Mouse (Mus musculus) stomach, embryonic 14.5 days (tissue): ENCODE data around the gene Pkd1l2. TPM values are rescaled to one million over a fixed set of nuclear protein-coding genes. Genes with fewer than 3 reads are reported as not detected.
A peak's percentile ranks its signal among the peaks of the same experiment; 100 is the strongest.

ENCODE experiments used
- ATAC-seq: fragments of 200-750 bp; cut with Nextera tagmentation; 2 replicates; pipeline ENCODE4 v1.8.0; 2017; ENCODE audit warnings: low read depth, moderate TSS enrichment; ENCODE audit not compliant: insufficient number of reproducible peaks, insufficient read depth, low FRiP score
- H3K27ac ChIP-seq: fragments of 300-500 bp; sonication (generic); 2 replicates; pipeline ENCODE4 v1.5.1; 2014; ENCODE audit warnings: mild to moderate bottlenecking, low read length, moderate library complexity, mixed read lengths
- H3K27me3 ChIP-seq: fragments of 300-500 bp; sonication (generic); 2 replicates; pipeline ENCODE4 v1.6.1; 2014; ENCODE audit warnings: low read length, control low read depth, mixed read lengths; ENCODE audit not compliant: control insufficient read depth, insufficient read depth
- H3K36me3 ChIP-seq: fragments of 300-500 bp; sonication (generic); 2 replicates; pipeline ENCODE4 v1.6.1; 2014; ENCODE audit warnings: mild to moderate bottlenecking, control low read depth, low read length, moderate library complexity, mixed read lengths; ENCODE audit not compliant: control insufficient read depth, insufficient read depth
- H3K4me1 ChIP-seq: fragments of 300-500 bp; sonication (generic); 2 replicates; pipeline ENCODE4 v1.6.1; 2014; ENCODE audit warnings: low read length, control low read depth, mixed read lengths; ENCODE audit not compliant: control insufficient read depth, insufficient read depth
- H3K4me2 ChIP-seq: fragments of 300-500 bp; sonication (generic); replicated peaks from 2 replicates; pipeline ENCODE4 v1.6.1; 2014; ENCODE audit warnings: low read depth, low read length, control low read depth
- H3K4me3 ChIP-seq: fragments of 300-500 bp; sonication (generic); 2 replicates; pipeline ENCODE4 v1.5.1; 2014; ENCODE audit warnings: low read depth, low read length, control low read depth
- H3K9ac ChIP-seq: fragments of 300-500 bp; sonication (generic); replicated peaks from 2 replicates; pipeline ENCODE4 v1.6.1; 2014; ENCODE audit warnings: low read depth, mild to moderate bottlenecking, control low read depth, low read length, moderate library complexity, mixed read lengths
- H3K9me3 ChIP-seq: fragments of 300-500 bp; sonication (generic); 2 replicates; pipeline ENCODE4 v1.6.1; 2016; ENCODE audit warnings: low read depth, low read length, control low read depth; ENCODE audit not compliant: control insufficient read depth
- WGBS: fragments of 180-500 bp; shearing (Covaris S2); extraction: QIAGEN DNeasy Blood & Tissue Kit; methylation state at CpG from one replicate; pipeline ENCODE4 v1.1.7; 2014; 5-methylcytosine and 5-hydroxymethylcytosine counted together
- polyA plus RNA-seq: library from polyadenylated mRNA; unstranded; fragments of >200 nt; fragmentation: Nextera tagmentation; extraction: Ambion mirVana; gene quantifications from 2 replicates; pipeline ENCODE4 v1.2.1, GENCODE M21; 2014

Gene Pkd1l2
- polyA plus RNA-seq, 1 experiment from 2014 or later, result not detected

- H3K4me2 ChIP-seq, result no peak overlapping the region
- H3K4me1 ChIP-seq, result no peaks in the 10 kb centered on the region
- no peaks in the 10 kb centered on the region for H3K36me3 ChIP-seq
- ATAC-seq, result no peak
- WGBS, result 75% methylated on average over 6 of the region's 6 CpGs
- H3K4me3 ChIP-seq, result no peak overlapping the region
- no peak overlapping the region for H3K9ac ChIP-seq
- H3K27me3 ChIP-seq, result no peaks in the 10 kb centered on the region
- no peak overlapping the region for H3K27ac ChIP-seq
- H3K9me3 ChIP-seq, result no peaks in the 10 kb centered on the region
Measured at GRCm38 (mm10) chr8:116969531-116969930, 112.7 kb downstream of the Pkd1l2 start.

GRCm38 (mm10) chr8:116954415-116954814, 127.8 kb downstream of the Pkd1l2 start:
- Histone ChIP-seq H3K27me3 (no peaks in the 10 kb centered on the region), H3K9me3 (no peaks in the 10 kb centered on the region), H3K27ac (no peak overlapping the region), H3K36me3 (peaks cover 41% of the 10 kb centered on the region), H3K4me3 (no peak overlapping the region), H3K4me1 (no peaks in the 10 kb centered on the region), H3K4me2 (no peak overlapping the region), H3K9ac (no peak overlapping the region)
- no peak for ATAC-seq
- WGBS, result 92% methylated on average over 9 of the region's 9 CpGs

DNA sequence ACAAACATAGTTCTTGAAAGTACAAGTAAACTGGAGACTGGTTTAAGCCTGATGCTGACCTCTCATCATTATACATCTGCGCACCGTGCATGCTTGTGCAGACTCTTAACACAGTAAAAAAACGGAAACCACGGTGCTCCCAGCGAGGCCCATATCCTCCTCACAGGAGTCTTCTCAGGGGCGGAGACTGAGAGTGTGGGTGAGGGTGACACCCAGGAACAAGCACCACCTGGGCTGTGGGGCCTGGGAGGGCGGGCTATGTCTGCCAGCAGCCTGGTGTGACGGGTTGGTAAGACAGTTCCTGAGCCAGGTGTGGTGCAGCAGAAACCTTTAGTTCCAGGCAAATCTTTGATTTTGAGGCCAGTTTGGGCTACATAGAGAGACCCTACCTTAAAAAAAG, 129.8 kb downstream of the Pkd1l2 start:
- no peak for ATAC-seq
- WGBS, result 87% methylated on average over 8 of the region's 8 CpGs
- Histone ChIP-seq H3K9me3 (no peaks in the 10 kb centered on the region), H3K36me3 (peaks cover 32% of the 10 kb centered on the region), H3K9ac (no peak overlapping the region), H3K4me2 (no peak overlapping the region), H3K27ac (no peak overlapping the region), H3K4me1 (no peaks in the 10 kb centered on the region), H3K27me3 (no peaks in the 10 kb centered on the region), H3K4me3 (no peak overlapping the region)

DNA sequence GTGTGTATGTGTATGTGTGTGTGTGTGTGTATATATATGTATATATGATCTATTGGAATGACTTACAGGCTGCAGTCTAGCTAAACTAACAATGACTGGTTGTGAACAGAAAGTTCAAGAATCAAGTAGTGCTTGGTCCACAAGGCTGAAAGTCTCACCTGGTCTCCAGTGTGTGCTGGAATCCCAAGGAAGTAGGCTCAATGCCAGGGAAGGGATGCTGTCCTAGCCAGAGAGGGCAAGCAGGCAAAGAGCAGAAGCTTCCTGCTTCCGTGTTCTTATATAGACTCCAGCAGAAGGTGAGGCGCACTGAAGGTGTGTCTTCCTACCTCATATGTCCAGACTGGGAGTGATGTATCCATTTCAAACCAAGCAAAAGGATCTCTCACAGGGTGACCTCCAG, 130.5 kb downstream of the Pkd1l2 start:
- no peak overlapping the region for H3K27ac ChIP-seq
- H3K36me3 ChIP-seq, result peaks cover 29% of the 10 kb centered on the region
- no peaks in the 10 kb centered on the region for H3K9me3 ChIP-seq
- no peak for ATAC-seq
- no peak overlapping the region for H3K4me3 ChIP-seq
- H3K27me3 ChIP-seq, result no peaks in the 10 kb centered on the region
- no peak overlapping the region for H3K9ac ChIP-seq
- no peaks in the 10 kb centered on the region for H3K4me1 ChIP-seq
- 95% methylated on average over 2 of the region's 2 CpGs for WGBS
- no peak overlapping the region for H3K4me2 ChIP-seq

DNA sequence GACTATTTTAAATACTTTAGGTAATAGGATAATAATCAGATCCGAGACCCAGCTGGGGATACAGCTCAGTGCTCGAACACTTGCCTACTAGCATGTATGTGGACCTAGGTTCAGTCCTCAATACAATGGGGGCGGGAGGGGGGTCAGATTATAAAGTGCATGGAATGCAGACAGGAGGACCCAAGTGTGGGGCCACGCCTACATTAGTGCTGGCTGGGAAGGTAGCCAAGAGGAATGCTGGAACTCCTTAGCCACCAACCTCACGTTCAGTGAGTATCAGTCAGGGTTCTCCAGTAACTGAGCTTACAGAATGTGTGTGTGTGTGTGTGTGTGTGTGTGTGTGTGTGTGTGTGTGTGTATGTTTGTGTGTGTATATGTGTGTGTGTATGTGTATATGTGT, 130.9 kb downstream of the Pkd1l2 start:
- Histone ChIP-seq H3K9ac (no peak overlapping the region), H3K4me1 (peaks cover 2% of the 10 kb centered on the region; the same call in 1 of the 2 replicates), H3K36me3 (peaks cover 24% of the 10 kb centered on the region), H3K27ac (no peak overlapping the region), H3K27me3 (no peaks in the 10 kb centered on the region), H3K4me2 (no peak overlapping the region), H3K9me3 (no peaks in the 10 kb centered on the region), H3K4me3 (no peak overlapping the region)
- ATAC-seq, result 0 out of 2 replicates have a peak, but pooled peaks have one; percentile 53
- 60% methylated on average over 5 of the region's 5 CpGs for WGBS

DNA sequence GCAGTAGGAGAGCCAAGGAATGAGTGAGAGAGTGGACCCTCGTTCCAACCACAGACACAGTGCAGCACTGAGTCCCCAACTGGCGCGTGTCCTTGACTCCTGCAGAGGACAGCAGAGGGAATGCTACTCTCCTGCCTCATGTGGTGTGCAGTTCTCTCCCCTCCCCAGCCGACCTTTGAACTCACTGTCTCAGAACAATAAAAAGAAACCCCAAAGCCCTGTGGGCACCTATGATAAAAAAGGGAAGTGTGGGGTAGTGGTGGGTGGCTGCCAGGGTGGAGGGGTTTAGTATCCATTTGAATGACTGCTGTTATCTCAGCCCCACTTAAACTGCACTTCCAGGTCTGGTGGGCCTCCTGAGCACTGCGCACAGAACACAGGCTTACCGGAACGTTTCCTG, 134.7 kb downstream of the Pkd1l2 start:
- H3K9me3 ChIP-seq, result no peaks in the 10 kb centered on the region
- no peak overlapping the region for H3K4me2 ChIP-seq
- H3K9ac ChIP-seq, result no peak overlapping the region
- ATAC-seq, result no peak
- 90% methylated on average over 7 of the region's 7 CpGs for WGBS
- peaks cover 14% of the 10 kb centered on the region; the same call in 1 of the 2 replicates for H3K4me1 ChIP-seq
- H3K27ac ChIP-seq, result no peak overlapping the region
- H3K4me3 ChIP-seq, result no peak overlapping the region
- no peaks in the 10 kb centered on the region for H3K27me3 ChIP-seq
- no peaks in the 10 kb centered on the region for H3K36me3 ChIP-seq

- H3K4me1 ChIP-seq, result peaks cover 14% of the 10 kb centered on the region; the same call in 1 of the 2 replicates
- H3K27me3 ChIP-seq, result no peaks in the 10 kb centered on the region
- no peak for ATAC-seq
- no peaks in the 10 kb centered on the region for H3K9me3 ChIP-seq
- H3K27ac ChIP-seq, result no peak overlapping the region
- WGBS, result 86% methylated on average over 6 of the region's 6 CpGs
- H3K4me3 ChIP-seq, result no peak overlapping the region
- H3K9ac ChIP-seq, result no peak overlapping the region
- H3K4me2 ChIP-seq, result no peak overlapping the region
- H3K36me3 ChIP-seq, result no peaks in the 10 kb centered on the region
Measured at GRCm38 (mm10) chr8:116946851-116947250, 135.4 kb downstream of the Pkd1l2 start.

- Histone ChIP-seq H3K4me1 (peaks cover 14% of the 10 kb centered on the region; the same call in 1 of the 2 replicates), H3K27me3 (no peaks in the 10 kb centered on the region), H3K36me3 (no peaks in the 10 kb centered on the region), H3K9ac (no peak overlapping the region), H3K27ac (no peak overlapping the region), H3K4me3 (no peak overlapping the region), H3K9me3 (no peaks in the 10 kb centered on the region), H3K4me2 (0 out of 2 replicates have a peak overlapping the region, but pooled peaks have one; percentile 5)
- WGBS, result 71% methylated on average over 21 of the region's 21 CpGs
- ATAC-seq, result no peak
Measured at GRCm38 (mm10) chr8:116946268-116946838, 135.9 kb downstream of the Pkd1l2 start.
